Mouse (Mus musculus) brain, embryonic 14.5 days (tissue): Measurements from ENCODE around the gene Xpnpep1. TPM values are rescaled to one million over a fixed set of nuclear protein-coding genes. Genes with fewer than 3 reads are reported as not detected.
A peak's percentile ranks its signal among the peaks of the same experiment; 100 is the strongest.

Source experiments
- DNase-seq: peaks from one replicate; pipeline ENCODE4 v3.0.0-alpha.2; 2011; ENCODE audit warnings: low read depth
- CTCF ChIP-seq: fragments of 200-500 bp; IDR thresholded peaks from 2 replicates; pipeline ENCODE4 v1.5.1; 2012; ENCODE audit warnings: inconsistent platforms, mild to moderate bottlenecking, moderate library complexity, borderline replicate concordance; ENCODE audit not compliant: insufficient read depth, insufficient read length; ENCODE audit errors: extremely low read depth
- POLR2A ChIP-seq: fragments of 200-500 bp; IDR thresholded peaks from 2 replicates; pipeline ENCODE4 v1.6.1; 2012; ENCODE audit warnings: mild to moderate bottlenecking, inconsistent platforms, borderline replicate concordance; ENCODE audit not compliant: poor library complexity, insufficient read depth, insufficient read length, severe bottlenecking; ENCODE audit errors: extremely low read depth
- polyA plus RNA-seq: library from polyadenylated mRNA; depleted of rRNA; stranded (reverse); fragments of >200 nt; gene quantifications from 2 replicates; pipeline ENCODE4 v1.2.3, GENCODE M21; 2012

Xpnpep1 gene
- polyA plus RNA-seq, 1 experiment: 88.4 TPM

GRCm38 (mm10) chr19:53043423-53044125, 3.6 kb upstream of the Xpnpep1 start:
- DNase-seq: peak; percentile 50
- TF ChIP-seq POLR2A (no peak), CTCF (no peak)

GRCm38 (mm10) chr19:53041570-53041969, 1.6 kb upstream of the Xpnpep1 start:
- TF ChIP-seq POLR2A (no peak), CTCF (no peak)

GRCm38 (mm10) chr19:53041133-53041510, 1.1 kb upstream of the Xpnpep1 start:
- TF ChIP-seq POLR2A (no peak), CTCF (no peak)
- no peak for DNase-seq

More at GRCm38 (mm10) chr19:53041570-53041969, 1.6 kb upstream of the Xpnpep1 start:
- DNase-seq: no peak

- TF ChIP-seq CTCF: no peak
- TF ChIP-seq POLR2A: no peak
- DNase-seq: peak; percentile 55
Measured at GRCm38 (mm10) chr19:53039090-53039489, 924 bp downstream of the Xpnpep1 start.

GRCm38 (mm10) chr19:53038435-53038938, 1.5 kb downstream of the Xpnpep1 start:
- TF ChIP-seq CTCF: no peak
- peak; percentile 77 for TF ChIP-seq POLR2A
- peak; percentile 99 for DNase-seq

- TF ChIP-seq POLR2A: no peak
- no peak for TF ChIP-seq CTCF
- DNase-seq: no peak
Measured at GRCm38 (mm10) chr19:53037925-53038419, 2.0 kb downstream of the Xpnpep1 start.

GRCm38 (mm10) chr19:53033159-53033943, 6.7 kb downstream of the Xpnpep1 start:
- DNase-seq: no peak
- TF ChIP-seq CTCF: no peak
- TF ChIP-seq POLR2A: no peak

GRCm38 (mm10) chr19:53032647-53033046, 7.4 kb downstream of the Xpnpep1 start:
- TF ChIP-seq POLR2A: no peak
- no peak for TF ChIP-seq CTCF

GRCm38 (mm10) chr19:53031957-53032371, 8.1 kb downstream of the Xpnpep1 start:
- no peak for TF ChIP-seq CTCF
- no peak for TF ChIP-seq POLR2A
- no peak for DNase-seq

More at GRCm38 (mm10) chr19:53032647-53033046, 7.4 kb downstream of the Xpnpep1 start:
- DNase-seq: no peak

GRCm38 (mm10) chr19:53030279-53030678, 9.7 kb downstream of the Xpnpep1 start:
- DNase-seq: no peak
- TF ChIP-seq CTCF: no peak
- no peak for TF ChIP-seq POLR2A

- DNase-seq: no peak
- TF ChIP-seq CTCF: no peak
- no peak for TF ChIP-seq POLR2A
Measured at GRCm38 (mm10) chr19:53029686-53030085, 10.3 kb downstream of the Xpnpep1 start.
